Mouse (Mus musculus) lung, adult 2 months (tissue): ENCODE results near the gene Styx.
"Not testable (repeated sequence)": the region's sequence is repeated elsewhere in the genome, so short reads cannot be mapped to it uniquely, and the experiment has no call there.

ENCODE experiments used
- CTCF ChIP-seq: fragments of 200-500 bp; IDR thresholded peaks from 2 replicates; pipeline ENCODE4 v1.5.1; 2011; ENCODE audit warnings: mild to moderate bottlenecking, low read length, control low read depth; ENCODE audit not compliant: insufficient read depth
- POLR2A ChIP-seq: fragments of 200-500 bp; IDR thresholded peaks from 2 replicates; pipeline ENCODE4 v1.6.1; 2011; ENCODE audit warnings: low read depth, mild to moderate bottlenecking, control low read depth, low read length, borderline replicate concordance; ENCODE audit errors: extremely low read depth

- TF ChIP-seq CTCF, POLR2A: not testable (repeated sequence)
These were observed 115.5 kb downstream of the Styx start for GRCm38 (mm10) chr14:45466371-45466770.
